Mouse (Mus musculus) C2C12 (cell line): ENCODE measurements around the gene Adprhl2. TPM values are rescaled to one million over a fixed set of nuclear protein-coding genes. Genes with fewer than 3 reads are reported as not detected.

Source experiments
- H3K27me3 ChIP-seq: one replicate; pipeline ENCODE4 v1.6.1; 2011; ENCODE audit not compliant: control insufficient read depth, insufficient read depth, insufficient read length
- H3K36me3 ChIP-seq: one replicate; pipeline ENCODE4 v1.6.1; 2011; ENCODE audit not compliant: control insufficient read depth, insufficient read depth
- H3K4me3 ChIP-seq: one replicate; pipeline ENCODE4 v1.5.1; 2011; ENCODE audit warnings: mild to moderate bottlenecking, control low read depth; ENCODE audit not compliant: poor library complexity, insufficient read depth, severe bottlenecking
- H3K79me2 ChIP-seq: one replicate; pipeline ENCODE4 v1.6.1; 2011; ENCODE audit not compliant: control insufficient read depth, insufficient read depth
- H3K79me3 ChIP-seq: one replicate; pipeline ENCODE4 v1.6.1; 2011; ENCODE audit warnings: low read depth, control low read depth
- H3ac ChIP-seq: one replicate; pipeline ENCODE3; 2011; ENCODE audit warnings: low read depth; ENCODE audit not compliant: control insufficient read depth, insufficient read length
- CEBPB ChIP-seq: IDR thresholded peaks from one replicate; pipeline ENCODE4 v1.6.1; 2011; ENCODE audit warnings: low read depth, mild to moderate bottlenecking, control low read depth, moderate library complexity
- CTCF ChIP-seq: IDR thresholded peaks from one replicate; pipeline ENCODE4 v1.5.1; 2011; ENCODE audit not compliant: control insufficient read depth, insufficient read depth, insufficient read length
- FOSL1 ChIP-seq: IDR thresholded peaks from one replicate; pipeline ENCODE4 v1.8.0; 2011; ENCODE audit warnings: mild to moderate bottlenecking, low read length; ENCODE audit not compliant: poor library complexity, insufficient read depth, severe bottlenecking
- MAX ChIP-seq: IDR thresholded peaks from one replicate; pipeline ENCODE4 v1.6.1; 2011; ENCODE audit warnings: mild to moderate bottlenecking, control low read depth
- MYOD1 ChIP-seq: IDR thresholded peaks from one replicate; pipeline ENCODE4 v1.6.1; 2011; ENCODE audit warnings: low read depth; ENCODE audit not compliant: control insufficient read depth, insufficient read length
- MYOG ChIP-seq: IDR thresholded peaks from one replicate; pipeline ENCODE4 v1.6.1; 2011; ENCODE audit not compliant: control insufficient read depth, insufficient read length; ENCODE audit errors: extremely low read depth
- USF1 ChIP-seq: IDR thresholded peaks from one replicate; pipeline ENCODE4 v1.6.1; 2011; ENCODE audit warnings: low read depth, mild to moderate bottlenecking, control low read depth, moderate library complexity
- polyA plus RNA-seq: library from polyadenylated mRNA; unstranded; fragments of >200 nt; fragmentation: generic; extraction: Trizol; gene quantifications from one replicate; pipeline ENCODE4 v1.2.1, GENCODE M21; 2012; ENCODE audit warnings: missing spikeins

Adprhl2 gene
- polyA plus RNA-seq, 1 experiment = 46.2 TPM

GRCm38 (mm10) chr4:126321854-126322511 is 480 bp upstream of the Adprhl2 start:
- peaks cover 11% of the 10 kb centered on the region for H3K36me3 ChIP-seq
- TF ChIP-seq MAX (no peak), CEBPB (no peak), FOSL1 (no peak), CTCF (no peak), MYOD1 (no peak), MYOG (no peak), USF1 (no peak)
- no peaks in the 10 kb centered on the region for H3K27me3 ChIP-seq
- H3K79me3 ChIP-seq = peaks cover 5% of the 10 kb centered on the region
- peaks cover 25% of the 10 kb centered on the region for H3K79me2 ChIP-seq
- H3K4me3 ChIP-seq = peak overlapping the region; percentile 59
- no peak overlapping the region for H3ac ChIP-seq

DNA sequence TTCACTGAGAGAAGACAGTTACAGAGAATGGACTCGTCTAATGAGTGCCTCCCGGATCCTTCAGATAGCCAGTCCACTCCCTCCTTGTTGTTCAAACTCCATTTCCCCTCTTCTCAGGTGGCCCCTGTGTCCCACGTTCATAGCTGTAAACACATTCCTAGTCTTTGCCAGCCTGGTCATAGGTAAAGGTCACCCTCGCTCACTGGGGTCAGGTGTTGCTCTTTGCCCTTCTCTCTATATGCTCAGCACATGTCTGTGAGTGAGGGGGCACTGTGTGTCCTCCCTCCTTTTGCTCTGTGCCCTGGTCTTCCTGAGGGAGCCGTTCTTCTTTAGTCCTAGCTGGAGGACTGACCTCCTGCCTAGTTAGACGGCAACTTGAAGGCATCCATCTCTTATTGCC is 1.7 kb downstream of the Adprhl2 start:
- H3K36me3 ChIP-seq = peaks cover 29% of the 10 kb centered on the region
- peaks cover 5% of the 10 kb centered on the region for H3K79me3 ChIP-seq
- H3K4me3 ChIP-seq = no peak overlapping the region
- H3K27me3 ChIP-seq = no peaks in the 10 kb centered on the region
- H3K79me2 ChIP-seq = peaks cover 25% of the 10 kb centered on the region
- TF ChIP-seq MYOD1 (no peak), CEBPB (no peak), CTCF (no peak), MYOG (no peak), FOSL1 (no peak), MAX (no peak), USF1 (no peak)
- no peak overlapping the region for H3ac ChIP-seq

- H3K36me3 ChIP-seq = peaks cover 29% of the 10 kb centered on the region
- no peak overlapping the region for H3ac ChIP-seq
- H3K79me2 ChIP-seq = peaks cover 25% of the 10 kb centered on the region
- TF ChIP-seq MYOG = no peak
- no peak for TF ChIP-seq USF1
- no peak for TF ChIP-seq CEBPB
- no peak for TF ChIP-seq MYOD1
- TF ChIP-seq MAX = no peak
- H3K79me3 ChIP-seq = peaks cover 5% of the 10 kb centered on the region
- no peaks in the 10 kb centered on the region for H3K27me3 ChIP-seq
- no peak overlapping the region for H3K4me3 ChIP-seq
Measured at GRCm38 (mm10) chr4:126316443-126317040, 5.0 kb downstream of the Adprhl2 start.

- Histone ChIP-seq H3K36me3 (peaks cover 29% of the 10 kb centered on the region), H3K79me3 (peaks cover 5% of the 10 kb centered on the region)
- TF ChIP-seq CEBPB = no peak
Measured at GRCm38 (mm10) chr4:126315931-126316330, 5.6 kb downstream of the Adprhl2 start.

GRCm38 (mm10) chr4:126314393-126314792 is 7.1 kb downstream of the Adprhl2 start:
- TF ChIP-seq MYOD1 = no peak
- TF ChIP-seq MYOG = no peak
- no peak for TF ChIP-seq CEBPB
- TF ChIP-seq MAX = no peak
- TF ChIP-seq USF1 = no peak
- TF ChIP-seq FOSL1 = no peak
- no peak for TF ChIP-seq CTCF
- Histone ChIP-seq H3K36me3 (peaks cover 29% of the 10 kb centered on the region), H3K27me3 (no peaks in the 10 kb centered on the region), H3ac (no peak overlapping the region), H3K4me3 (no peak overlapping the region), H3K79me2 (peaks cover 7% of the 10 kb centered on the region), H3K79me3 (no peaks in the 10 kb centered on the region)

More at GRCm38 (mm10) chr4:126315931-126316330, 5.6 kb downstream of the Adprhl2 start:
- H3ac ChIP-seq = no peak overlapping the region
- H3K4me3 ChIP-seq = no peak overlapping the region
- no peaks in the 10 kb centered on the region for H3K27me3 ChIP-seq
- H3K79me2 ChIP-seq = peaks cover 23% of the 10 kb centered on the region

GRCm38 (mm10) chr4:126313202-126313601 is 8.3 kb downstream of the Adprhl2 start:
- H3ac ChIP-seq = no peak overlapping the region
- TF ChIP-seq MAX (no peak), USF1 (no peak), FOSL1 (no peak), CEBPB (no peak), CTCF (no peak), MYOD1 (no peak), MYOG (no peak)
- H3K79me2 ChIP-seq = no peaks in the 10 kb centered on the region
- H3K79me3 ChIP-seq = no peaks in the 10 kb centered on the region
- H3K36me3 ChIP-seq = peaks cover 25% of the 10 kb centered on the region
- no peaks in the 10 kb centered on the region for H3K27me3 ChIP-seq
- H3K4me3 ChIP-seq = no peak overlapping the region
